Mouse (Mus musculus) c-Kit-positive CD71-negative TER-119-negative erythroid progenitor cells, embryonic 14.5 days (primary cell): ENCODE data around the gene Epn1.

Experiments used
- DNase-seq: peaks from one replicate; pipeline ENCODE4 v3.0.0-alpha.2; 2013; ENCODE audit warnings: low read depth

Gene Epn1

DNA sequence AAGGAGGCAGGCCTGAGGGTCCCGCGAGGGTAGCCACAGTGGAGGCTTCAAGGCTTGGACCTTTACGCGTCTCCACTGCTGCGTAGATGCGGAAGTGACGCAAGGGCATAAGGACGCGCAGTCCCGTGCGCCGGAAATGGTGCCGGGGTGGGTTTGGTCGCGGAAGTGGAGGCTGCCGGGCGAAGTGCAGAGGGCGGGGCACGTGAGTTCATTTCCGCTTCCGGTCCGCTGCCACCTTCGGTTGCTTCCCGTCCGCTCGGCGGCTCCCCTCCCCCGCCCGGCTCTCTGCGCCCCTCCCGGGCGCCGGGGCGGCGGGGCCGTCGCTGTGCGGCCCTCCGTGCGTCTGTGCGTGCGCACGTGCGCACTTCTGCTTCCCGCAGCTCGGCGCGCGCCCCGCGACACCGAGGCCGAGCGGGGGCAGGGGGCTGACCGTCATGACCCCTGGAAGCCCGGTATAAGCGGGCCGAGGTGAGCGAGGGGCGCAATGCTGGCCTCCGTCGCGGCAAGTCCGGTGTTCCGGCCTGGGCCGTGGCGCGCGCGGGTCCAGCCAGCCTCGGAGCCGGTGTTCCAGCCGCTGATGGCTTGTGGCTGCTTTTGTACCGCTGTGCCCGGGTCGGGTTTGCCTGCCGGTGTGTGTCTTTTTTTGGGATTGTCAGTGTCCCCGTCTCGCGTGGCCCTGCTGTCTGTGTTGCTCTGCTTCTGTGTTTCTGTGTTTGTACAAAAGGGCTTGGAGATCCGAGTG is at the start of gene Epn1:
Gene Epn1, plus strand, starts transcription at position 226 of the 742 bp plus-strand sequence.
- peak; percentile 91 for DNase-seq

DNA sequence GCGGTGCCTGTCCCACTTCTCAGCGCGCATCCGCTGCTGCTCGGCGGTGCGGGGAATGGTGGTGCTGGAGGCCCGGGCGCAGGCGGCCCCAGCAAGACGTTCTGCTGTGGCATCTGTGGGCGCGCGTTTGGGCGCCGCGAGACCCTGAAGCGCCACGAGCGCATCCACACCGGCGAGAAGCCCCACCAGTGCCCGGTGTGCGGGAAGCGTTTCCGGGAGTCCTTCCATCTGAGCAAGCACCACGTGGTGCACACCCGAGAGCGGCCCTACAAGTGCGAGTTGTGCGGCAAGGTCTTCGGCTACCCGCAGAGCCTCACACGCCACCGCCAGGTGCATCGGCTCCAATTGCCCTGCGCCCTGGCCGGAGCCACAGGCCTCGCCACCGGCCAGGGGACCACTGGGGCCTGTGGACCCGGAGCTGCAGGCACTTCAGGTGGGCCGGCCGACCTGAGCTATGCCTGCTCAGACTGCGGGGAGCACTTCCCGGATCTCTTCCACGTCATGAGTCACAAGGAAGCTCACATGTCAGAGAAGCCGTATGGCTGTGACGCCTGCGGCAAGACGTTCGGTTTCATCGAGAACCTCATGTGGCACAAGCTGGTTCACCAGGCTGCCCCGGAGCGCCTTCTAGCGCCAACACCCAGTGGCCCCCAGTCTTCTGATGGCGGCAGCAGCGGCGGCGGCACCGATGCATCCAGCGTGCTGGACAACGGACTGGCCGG is 49.3 kb upstream of the Epn1 start:
- no peak for DNase-seq

- DNase-seq: no peak
These were observed 48.5 kb upstream of the Epn1 start for GRCm38 (mm10) chr7:5031496-5031895.

- no peak for DNase-seq
These were observed 46.2 kb upstream of the Epn1 start, which contains the start of gene 4632433K11Rik for GRCm38 (mm10) chr7:5033818-5034217. Gene 4632433K11Rik (plus strand): TSS chr7:5034118.

- DNase-seq: no peak
These were observed 44.4 kb upstream of the Epn1 start for GRCm38 (mm10) chr7:5035628-5036027.

- no peak for DNase-seq
These were observed 43.9 kb upstream of the Epn1 start for GRCm38 (mm10) chr7:5036136-5036535.

- no peak for DNase-seq
These were observed 43.0 kb upstream of the Epn1 start for GRCm38 (mm10) chr7:5037026-5037425.

DNA sequence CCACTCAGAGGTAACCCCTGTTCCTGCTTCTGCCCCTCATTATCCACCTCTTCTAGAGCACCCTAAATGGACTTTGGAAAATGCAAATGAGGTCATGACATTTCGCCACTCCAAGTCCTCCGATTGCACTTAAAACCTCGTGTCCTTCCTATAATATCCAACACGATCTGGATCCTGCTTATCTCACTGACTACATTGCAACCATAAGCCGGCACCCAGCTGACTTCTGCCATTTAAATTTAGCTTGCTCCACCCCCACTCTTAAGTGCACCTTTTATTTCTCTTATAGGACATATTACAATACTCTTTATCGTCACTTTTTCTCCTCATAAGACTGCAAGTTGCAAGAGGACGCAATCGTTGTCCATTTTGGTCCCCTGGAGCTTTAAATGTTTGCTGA is 42.6 kb upstream of the Epn1 start:
- DNase-seq: no peak

- peak; percentile 80 for DNase-seq
These were observed 41.8 kb upstream of the Epn1 start, which contains the start of gene Zfp784 for GRCm38 (mm10) chr7:5038109-5038732. Gene Zfp784 (minus strand): TSS chr7:5038446.

- DNase-seq: no peak
These were observed 41.1 kb upstream of the Epn1 start for GRCm38 (mm10) chr7:5038940-5039339.

DNA sequence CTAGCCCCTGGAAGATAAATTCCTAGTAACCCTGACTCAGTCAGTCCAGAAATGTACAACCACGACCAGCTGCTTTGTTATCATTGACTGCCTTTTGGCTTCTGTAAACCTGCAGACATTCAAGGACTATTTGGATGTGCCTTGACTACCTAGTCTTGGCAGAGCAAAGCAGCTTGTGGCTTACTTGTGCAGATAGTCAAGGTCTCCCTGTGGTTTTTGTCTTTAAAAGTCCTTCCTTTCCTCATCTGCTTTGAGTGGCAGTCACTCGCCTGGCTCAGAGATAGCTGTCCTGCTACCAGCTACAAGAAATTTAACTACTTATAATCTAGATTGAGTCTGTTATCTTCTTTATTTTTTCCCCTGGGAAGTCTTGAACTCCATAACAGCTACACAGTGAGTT is 35.1 kb upstream of the Epn1 start:
- DNase-seq: no peak

DNA sequence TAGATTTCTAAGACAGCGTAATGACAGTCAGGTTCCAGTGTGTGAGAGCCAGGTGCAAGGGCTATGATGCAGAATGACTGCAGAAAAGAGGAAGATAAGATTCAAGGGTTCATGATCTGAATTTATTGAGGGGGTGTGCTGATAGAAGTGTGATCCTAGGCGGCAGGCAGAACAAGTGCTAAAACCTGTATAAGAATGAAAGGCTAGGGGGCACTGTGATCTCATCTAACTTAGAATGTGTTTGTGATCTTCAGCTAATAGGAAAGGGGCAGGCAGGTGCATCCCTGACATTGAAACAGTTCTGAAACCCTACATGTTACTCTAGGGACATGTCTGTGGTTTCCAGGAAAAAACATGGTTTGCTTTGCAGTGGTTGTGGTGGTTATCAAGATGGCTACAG is 33.9 kb upstream of the Epn1 start:
- no peak for DNase-seq

DNA sequence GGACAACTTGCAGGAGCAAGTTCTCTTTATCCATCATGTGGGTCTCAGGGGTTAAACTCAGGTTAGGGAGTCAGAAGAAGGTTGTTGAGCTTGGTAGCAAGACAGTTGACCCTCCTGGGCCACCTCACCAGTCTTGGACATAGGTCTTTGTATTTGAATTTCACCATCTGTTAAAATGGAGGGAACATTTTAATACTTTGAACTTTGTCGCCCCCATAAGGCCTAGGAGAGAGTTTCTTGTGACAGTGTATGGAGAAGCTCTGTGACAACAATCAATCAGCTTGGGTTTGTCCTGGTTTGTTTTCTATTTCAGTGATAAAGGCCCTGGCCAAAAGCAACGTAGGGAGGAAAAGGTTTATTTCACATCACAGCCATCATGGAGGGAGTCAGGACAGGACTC is 32.7 kb upstream of the Epn1 start:
- no peak for DNase-seq

DNA sequence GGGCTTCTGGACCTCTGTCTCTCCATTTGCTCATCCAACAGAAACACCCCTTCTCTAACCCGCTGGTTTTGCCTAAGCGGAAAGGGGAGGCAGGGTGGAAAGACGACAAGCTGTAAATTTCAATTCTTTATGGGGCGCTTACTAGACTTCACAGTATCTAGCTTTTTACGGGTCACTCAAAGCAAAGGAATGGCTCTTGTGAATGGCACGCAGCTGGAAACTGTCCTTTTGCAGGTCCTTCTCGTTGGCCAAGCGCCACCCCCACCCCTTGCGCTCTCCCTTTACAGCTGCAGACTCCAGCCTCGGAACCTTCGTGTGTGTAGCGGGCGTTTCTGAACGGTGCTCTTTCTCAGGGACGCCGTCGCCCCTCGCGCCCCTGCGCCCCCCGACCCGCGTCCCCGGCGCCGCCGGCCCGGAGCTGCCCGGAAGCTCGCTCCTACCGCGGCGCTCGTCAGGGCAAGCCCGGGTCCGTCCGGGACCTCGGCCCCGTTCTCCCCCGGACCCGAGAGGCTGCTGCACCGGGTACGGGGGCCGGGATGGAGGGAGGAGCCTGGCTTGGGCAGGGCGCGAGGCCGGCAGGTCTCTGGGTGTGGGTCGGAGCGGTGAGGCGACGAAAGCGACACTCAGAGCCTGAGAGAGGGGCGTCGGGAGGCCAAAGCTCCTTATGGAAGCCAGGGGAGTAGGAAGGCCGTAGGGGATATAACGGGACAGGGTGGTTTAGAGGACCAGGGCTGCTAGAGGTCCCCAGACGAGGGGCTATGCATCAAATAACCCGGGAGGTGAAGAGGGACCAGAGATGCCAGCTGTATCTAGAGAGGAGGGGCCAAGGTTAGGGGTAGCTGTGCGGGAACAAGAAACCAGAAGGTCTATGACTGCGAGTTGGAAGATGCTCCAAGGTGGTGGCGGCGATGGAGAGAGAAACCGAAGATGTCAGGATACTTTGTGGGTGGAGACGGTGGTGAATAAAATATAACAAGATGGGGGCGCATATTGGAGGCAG is 28.5 kb upstream of the Epn1 start, which contains the start of gene Zfp580:
Gene Zfp580, plus strand, starts transcription at position 346 of the 1,000 bp plus-strand sequence.
- DNase-seq: no peak

DNA sequence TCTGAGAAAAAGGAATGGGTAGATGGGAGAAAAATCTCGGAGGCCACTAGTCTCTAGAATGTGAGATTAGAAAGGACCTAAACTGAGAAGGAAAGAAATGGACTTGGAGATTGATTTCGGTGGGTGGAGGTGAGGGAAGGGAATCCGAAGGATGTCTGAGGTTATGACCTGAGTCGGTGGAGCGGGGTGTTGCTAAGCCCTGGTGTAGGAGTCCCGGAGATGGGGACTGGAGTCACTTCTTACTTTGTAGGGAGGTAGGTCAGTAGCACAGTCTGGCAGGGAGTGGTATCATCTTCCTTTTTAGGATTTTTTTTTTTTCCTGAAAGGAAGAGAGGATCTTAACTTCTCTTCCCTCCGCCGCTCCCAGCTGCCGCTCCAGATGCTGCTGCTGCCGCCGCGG is 27.6 kb upstream of the Epn1 start:
- no peak for DNase-seq

GRCm38 (mm10) chr7:5052931-5053343 is 27.1 kb upstream of the Epn1 start:
- no peak for DNase-seq

DNA sequence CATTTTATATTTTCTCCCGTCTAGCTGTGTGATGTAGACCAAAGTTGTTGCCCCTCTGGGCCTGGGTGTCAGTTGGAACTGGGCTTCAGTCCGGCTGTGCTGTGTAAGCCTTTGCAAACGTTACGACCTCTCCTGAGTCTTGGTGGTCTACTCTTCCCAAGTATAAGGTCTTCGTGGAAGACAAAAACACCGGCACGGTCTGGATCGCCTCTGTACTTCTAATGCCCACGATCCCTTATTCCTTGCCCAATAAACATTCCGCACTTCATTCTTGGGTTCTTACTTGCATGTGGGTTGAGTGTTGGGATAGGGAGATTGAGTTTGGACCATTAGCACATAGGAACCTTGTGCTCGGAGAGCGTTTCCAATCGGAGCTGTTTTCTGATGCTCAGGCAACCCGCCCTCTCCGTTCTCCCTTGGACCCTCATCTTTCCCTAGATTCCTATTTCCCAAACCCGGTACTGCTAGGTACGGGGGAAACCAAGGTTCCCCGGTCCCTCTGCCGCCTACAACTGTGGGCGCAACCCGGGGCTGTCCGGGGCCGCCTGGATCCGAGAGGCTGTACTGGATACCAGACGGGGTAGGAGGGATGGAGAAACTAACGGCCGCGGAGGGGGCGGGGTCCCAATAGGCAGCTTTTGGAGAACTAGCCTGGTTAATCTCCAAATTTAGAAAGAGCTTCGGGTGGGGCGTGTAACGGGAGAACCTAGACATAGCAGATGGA is 26.4 kb upstream of the Epn1 start:
- no peak for DNase-seq

DNA sequence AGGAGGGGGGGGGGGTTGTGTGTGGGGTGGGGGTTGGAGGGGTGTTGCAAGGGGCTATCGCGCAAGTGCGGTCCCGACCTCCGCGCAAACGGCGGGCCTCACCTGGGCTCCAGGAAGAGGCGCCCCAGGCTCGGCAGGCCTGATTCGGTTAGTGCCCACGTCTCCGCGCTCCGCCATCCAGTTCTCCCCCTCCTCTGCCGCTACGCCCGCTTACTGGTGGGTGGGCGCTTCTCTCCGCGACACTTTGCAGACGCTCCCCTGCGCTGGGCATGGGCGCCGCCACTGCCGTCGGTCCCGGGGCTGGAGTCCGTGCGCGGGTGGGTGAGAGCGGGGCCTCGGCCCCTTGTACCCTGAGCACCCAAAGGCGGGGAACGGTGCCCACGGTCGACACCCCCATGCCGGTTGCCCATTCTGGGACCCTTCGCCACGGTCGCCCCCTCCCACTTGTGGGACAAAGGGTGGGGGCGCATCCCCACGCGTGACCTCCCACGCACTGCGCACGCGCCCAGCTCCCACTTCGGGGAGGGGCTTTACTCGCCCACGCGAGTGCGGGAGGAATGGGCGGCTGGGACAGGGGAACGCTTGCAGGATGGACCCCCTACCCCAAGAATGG is 23.3 kb upstream of the Epn1 start:
- no peak for DNase-seq

GRCm38 (mm10) chr7:5057381-5057780 is 22.7 kb upstream of the Epn1 start:
- DNase-seq: no peak

GRCm38 (mm10) chr7:5057804-5058203 is 22.2 kb upstream of the Epn1 start:
- no peak for DNase-seq

GRCm38 (mm10) chr7:5058631-5059030 is 21.4 kb upstream of the Epn1 start:
- no peak for DNase-seq
